Mouse (Mus musculus): Measurements from ENCODE around the gene Zar1. TPM values are rescaled to one million over a fixed set of nuclear protein-coding genes. Genes with fewer than 3 reads are reported as not detected.

Zar1 gene
- polyA plus RNA-seq, 1 experiment from 2014 or later, result 3.5 TPM

GRCm38 (mm10) chr5:72551209-72551608 is 29.8 kb downstream of the Zar1 start:
- DNase-seq (no peak), ATAC-seq (ENCODE audit: low FRiP score, low TSS enrichment) (no peak)
- no peaks in the 10 kb centered on the region for H3K27me3 ChIP-seq (ENCODE audit: control insufficient read depth, insufficient read depth, low read length)
- no peak overlapping the region for H3K27ac ChIP-seq (replicated peaks; ENCODE audit: low read depth, low read length)
- H3K4me3 ChIP-seq (replicated peaks; ENCODE audit: low read depth, low read length), result no peak overlapping the region
- H3K36me3 ChIP-seq (ENCODE audit: control insufficient read depth, insufficient read depth, low read length), result peaks cover 30% of the 10 kb centered on the region
- H3K4me1 ChIP-seq (ENCODE audit: control insufficient read depth, insufficient read depth, low read length), result no peaks in the 10 kb centered on the region
- 96% methylated on average over 3 of the region's 3 CpGs for WGBS
- no peak overlapping the region for H3K4me2 ChIP-seq (ENCODE audit: low read length)
- no peaks in the 10 kb centered on the region for H3K9me3 ChIP-seq (ENCODE audit: control insufficient read depth, low read length)
- H3K9ac ChIP-seq (replicated peaks; ENCODE audit: low read length), result no peak overlapping the region

- Histone ChIP-seq H3K4me2 (ENCODE audit: low read length) (no peak overlapping the region), H3K27ac (replicated peaks; ENCODE audit: low read depth, low read length) (no peak overlapping the region), H3K4me1 (ENCODE audit: control insufficient read depth, insufficient read depth, low read length) (no peaks in the 10 kb centered on the region), H3K27me3 (ENCODE audit: control insufficient read depth, insufficient read depth, low read length) (no peaks in the 10 kb centered on the region), H3K9ac (replicated peaks; ENCODE audit: low read length) (no peak overlapping the region), H3K36me3 (ENCODE audit: control insufficient read depth, insufficient read depth, low read length) (peaks cover 43% of the 10 kb centered on the region), H3K9me3 (ENCODE audit: control insufficient read depth, low read length) (no peaks in the 10 kb centered on the region), H3K4me3 (replicated peaks; ENCODE audit: low read depth, low read length) (no peak overlapping the region)
- ATAC-seq (ENCODE audit: low FRiP score, low TSS enrichment) (no peak), DNase-seq (no peak)
- WGBS, result over 99% methylated on average over 3 of the region's 3 CpGs
Observed at GRCm38 (mm10) chr5:72528896-72529295, 52.2 kb downstream of the Zar1 start.

Other genes with a start within 250 kb of the Zar1 start
- gene Corin, start 76.8 kb downstream of the Zar1 start, polyA plus RNA-seq (2014; fragmentation: Nextera tagmentation; extraction: Ambion mirVana), result 1.1 and 1.3 TPM in 2 replicates
- gene Nfxl1, start 21.6 kb downstream of the Zar1 start, polyA plus RNA-seq (2014; fragmentation: Nextera tagmentation; extraction: Ambion mirVana), result 14.3 and 19.2 TPM in 2 replicates
- gene Gm5868, start 6.3 kb upstream of the Zar1 start, polyA plus RNA-seq (2014; fragmentation: Nextera tagmentation; extraction: Ambion mirVana), result 4.7 and 6.3 TPM in 2 replicates
- 0.12 TPM in 1 of 2 replicates, not detected in the other for gene Cnga1, start 63.0 kb upstream of the Zar1 start, polyA plus RNA-seq (2014; fragmentation: Nextera tagmentation; extraction: Ambion mirVana)
- gene Nipal1, start 66.5 kb upstream of the Zar1 start, polyA plus RNA-seq (2014; fragmentation: Nextera tagmentation; extraction: Ambion mirVana), result 0.19 and 1.6 TPM in 2 replicates
- gene Txk, start 171.5 kb upstream of the Zar1 start, polyA plus RNA-seq (2014; fragmentation: Nextera tagmentation; extraction: Ambion mirVana), result 0.12 and 0.13 TPM in 2 replicates